Mouse (Mus musculus) myocyte (in vitro differentiated cells): ENCODE data around the gene Tbc1d32. TPM values are rescaled to one million over a fixed set of nuclear protein-coding genes. Genes with fewer than 3 reads are reported as not detected.
A peak's percentile ranks its signal among the peaks of the same experiment; 100 is the strongest.

Experiments
- H3K27me3 ChIP-seq: one replicate; pipeline ENCODE4 v1.6.1; 2011; ENCODE audit not compliant: control insufficient read depth, insufficient read depth, insufficient read length
- H3K36me3 ChIP-seq: one replicate; pipeline ENCODE4 v1.6.1; 2011; ENCODE audit not compliant: control insufficient read depth, insufficient read depth
- H3K4me2 ChIP-seq: one replicate; pipeline ENCODE4 v1.6.1; 2011; ENCODE audit warnings: low read depth, control low read depth
- H3K4me3 ChIP-seq: one replicate; pipeline ENCODE4 v1.5.1; 2011; ENCODE audit warnings: mild to moderate bottlenecking, control low read depth, moderate library complexity
- H3K79me2 ChIP-seq: one replicate; pipeline ENCODE4 v1.6.1; 2011; ENCODE audit not compliant: control insufficient read depth, insufficient read depth
- H3ac ChIP-seq: one replicate; pipeline ENCODE4 v1.6.1; 2011; ENCODE audit not compliant: control insufficient read depth, insufficient read length
- CEBPB ChIP-seq: IDR thresholded peaks from 2 replicates; pipeline ENCODE4 v1.6.1; 2011; ENCODE audit warnings: mild to moderate bottlenecking, moderate library complexity; ENCODE audit not compliant: poor library complexity, insufficient read depth, severe bottlenecking
- E2F4 ChIP-seq: IDR thresholded peaks from one replicate; pipeline ENCODE4 v1.6.1; 2011; ENCODE audit warnings: mild to moderate bottlenecking, control low read depth, moderate library complexity; ENCODE audit not compliant: insufficient read depth
- MAX ChIP-seq: IDR thresholded peaks from one replicate; pipeline ENCODE4 v1.6.1; 2011; ENCODE audit warnings: low read depth, mild to moderate bottlenecking, control low read depth
- MYOD1 ChIP-seq, 3 experiments: IDR thresholded peaks; one replicate each; pipeline ENCODE4 v1.6.1; 2011; ENCODE audit warnings: control low read depth in 2 of 3, low read depth in 2 of 3, mild to moderate bottlenecking in 2 of 3, moderate library complexity in 1 of 3; ENCODE audit not compliant: insufficient read length in 2 of 3, control insufficient read depth in 1 of 3
- MYOG ChIP-seq, 3 experiments: IDR thresholded peaks; one replicate each; pipeline ENCODE4 v1.6.1; 2011; ENCODE audit warnings: control low read depth in 2 of 3, low read depth in 2 of 3, mild to moderate bottlenecking in 2 of 3; ENCODE audit not compliant: insufficient read length in 2 of 3, control insufficient read depth in 1 of 3, insufficient read depth in 1 of 3
- POLR2A ChIP-seq: IDR thresholded peaks from one replicate; pipeline ENCODE4 v1.6.1; 2011; ENCODE audit warnings: low read depth, mild to moderate bottlenecking, control low read depth, moderate library complexity; ENCODE audit not compliant: insufficient read length
- POLR2AphosphoS2 ChIP-seq: IDR thresholded peaks from one replicate; pipeline ENCODE4 v1.6.1; 2011; ENCODE audit warnings: low read depth, control low read depth; ENCODE audit not compliant: insufficient read length
- REST ChIP-seq: IDR thresholded peaks from one replicate; pipeline ENCODE4 v1.6.1; 2011; ENCODE audit warnings: mild to moderate bottlenecking, control low read depth, moderate library complexity; ENCODE audit not compliant: insufficient read depth, insufficient read length
- SRF ChIP-seq: IDR thresholded peaks from one replicate; pipeline ENCODE4 v1.6.1; 2011; ENCODE audit warnings: low read depth; ENCODE audit not compliant: control insufficient read depth, insufficient read length
- TCF12 ChIP-seq: IDR thresholded peaks from one replicate; pipeline ENCODE4 v1.6.1; 2011; ENCODE audit warnings: mild to moderate bottlenecking, control low read depth; ENCODE audit not compliant: poor library complexity, insufficient read depth, severe bottlenecking
- TCF3 ChIP-seq: IDR thresholded peaks from one replicate; pipeline ENCODE4 v1.6.1; 2011; ENCODE audit warnings: low read depth, control low read depth; ENCODE audit not compliant: insufficient read length
- USF1 ChIP-seq: IDR thresholded peaks from one replicate; pipeline ENCODE4 v1.6.1; 2011; ENCODE audit warnings: low read depth, mild to moderate bottlenecking, control low read depth, moderate library complexity
- polyA plus RNA-seq: library from polyadenylated mRNA; unstranded; fragments of >200 nt; fragmentation: generic; extraction: Trizol; gene quantifications from one replicate; pipeline ENCODE4 v1.2.1, GENCODE M21; 2012; ENCODE audit warnings: missing spikeins

The Tbc1d32 gene
- polyA plus RNA-seq, 1 experiment = 1.0 TPM

DNA sequence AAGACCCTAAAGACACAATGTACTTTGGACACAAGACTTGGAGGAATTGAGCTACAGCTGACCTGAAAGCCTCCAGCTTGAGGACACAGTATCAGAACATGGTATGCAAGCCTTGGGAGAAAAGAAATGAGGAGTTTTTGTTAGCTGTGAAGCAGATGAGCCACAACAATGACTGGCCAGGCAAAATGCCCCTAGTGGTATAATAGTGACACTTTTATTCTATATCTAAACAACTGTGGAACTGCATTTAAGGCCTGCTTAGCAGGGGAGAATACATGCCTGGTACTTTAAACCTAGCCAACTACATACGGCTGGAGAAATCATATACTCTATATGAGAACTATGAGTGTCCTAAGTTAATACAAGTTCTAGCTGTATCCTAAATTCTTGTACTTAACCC is 101.5 kb downstream of the Tbc1d32 start:
- TF ChIP-seq POLR2A (no peak), TCF3 (no peak), CEBPB (no peak), USF1 (no peak), REST (no peak), MYOG (IDR thresholded peaks at IDR 0.05; ENCODE audit: control insufficient read depth in 1 of 3, insufficient read depth in 1 of 3, insufficient read length in 2 of 3, low read depth in 2 of 3) (no peak), SRF (no peak), POLR2AphosphoS2 (no peak), E2F4 (no peak), MYOD1 (IDR thresholded peaks at IDR 0.05; ENCODE audit: control insufficient read depth in 1 of 3, insufficient read length in 2 of 3, low read depth in 2 of 3) (no peak), TCF12 (no peak), MAX (no peak)

DNA sequence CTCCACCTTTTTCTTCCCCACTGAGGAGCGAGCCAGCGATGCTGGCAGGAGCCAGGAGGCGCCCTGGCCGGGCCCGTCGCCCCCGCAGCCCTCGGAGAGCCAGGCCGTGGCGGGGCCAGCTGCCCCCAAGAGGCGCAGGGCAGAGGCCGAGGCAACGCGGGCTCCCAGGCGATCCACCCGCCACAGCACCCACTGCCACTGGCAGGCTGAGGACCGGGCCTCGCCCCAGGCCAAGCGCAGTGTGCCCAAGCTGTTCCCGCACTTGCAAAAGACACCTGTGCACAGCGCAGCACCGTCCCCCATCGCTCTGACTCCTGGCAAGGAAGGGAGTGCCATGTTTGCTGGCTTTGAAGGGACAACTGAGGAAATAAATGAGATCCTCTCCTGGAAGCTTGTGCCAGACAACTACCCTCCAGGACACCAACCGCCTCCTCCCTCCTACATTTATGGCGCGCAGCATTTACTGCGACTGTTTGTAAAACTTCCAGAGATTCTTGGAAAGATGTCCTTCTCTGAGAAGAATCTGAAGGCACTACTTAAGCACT is 112.8 kb downstream of the Tbc1d32 start:
- no peak overlapping the region for H3K4me2 ChIP-seq
- no peaks in the 10 kb centered on the region for H3K27me3 ChIP-seq
- H3K79me2 ChIP-seq = no peaks in the 10 kb centered on the region
- no peak overlapping the region for H3ac ChIP-seq
- H3K36me3 ChIP-seq = no peaks in the 10 kb centered on the region
- no peak overlapping the region for H3K4me3 ChIP-seq
- TF ChIP-seq REST (no peak), POLR2AphosphoS2 (no peak), E2F4 (no peak), MAX (no peak), POLR2A (no peak), TCF3 (no peak), USF1 (no peak), SRF (no peak), CEBPB (no peak), MYOD1 (IDR thresholded peaks at IDR 0.05; ENCODE audit: control insufficient read depth in 1 of 3, insufficient read length in 2 of 3, low read depth in 2 of 3) (no peak), MYOG (IDR thresholded peaks at IDR 0.05; ENCODE audit: control insufficient read depth in 1 of 3, insufficient read depth in 1 of 3, insufficient read length in 2 of 3, low read depth in 2 of 3) (no peak), TCF12 (no peak)

More for the DNA sequence above, 101.5 kb downstream of the Tbc1d32 start:
- no peak overlapping the region for H3K4me2 ChIP-seq
- no peaks in the 10 kb centered on the region for H3K27me3 ChIP-seq
- no peak overlapping the region for H3ac ChIP-seq
- no peaks in the 10 kb centered on the region for H3K79me2 ChIP-seq
- H3K36me3 ChIP-seq = no peaks in the 10 kb centered on the region
- H3K4me3 ChIP-seq = no peak overlapping the region

DNA sequence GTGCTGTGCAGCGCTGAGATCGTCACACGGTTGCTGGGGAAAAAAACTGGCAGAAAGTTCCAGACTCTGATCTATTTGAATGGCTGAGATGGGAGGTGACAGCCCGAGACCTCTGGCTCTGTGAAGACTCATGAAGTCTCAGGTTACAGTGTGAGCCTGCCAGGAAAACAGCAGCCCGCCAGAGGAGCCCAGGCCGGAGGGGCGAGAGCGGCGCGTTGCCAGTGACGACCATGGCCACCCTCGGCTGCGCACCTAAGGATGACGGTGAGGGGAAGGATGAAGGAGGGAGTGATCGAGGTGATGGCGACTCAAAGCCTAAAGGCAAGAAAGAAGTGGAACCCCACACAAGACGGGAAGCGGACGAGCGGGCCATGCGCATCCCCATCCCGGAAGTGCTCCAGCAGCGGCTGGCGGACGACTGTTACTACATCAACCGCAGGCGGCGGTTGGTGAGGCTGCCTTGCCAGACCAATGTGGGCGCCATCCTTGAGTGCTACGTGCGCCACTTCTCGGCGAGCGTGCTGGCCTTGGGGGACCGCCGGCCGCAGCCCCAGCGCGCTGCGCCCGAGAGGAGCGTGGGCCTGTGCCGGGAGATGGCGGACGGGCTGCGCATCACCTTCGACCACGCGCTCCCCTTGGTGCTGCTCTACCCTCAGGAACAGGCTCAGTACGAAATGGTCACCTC is 113.4 kb downstream of the Tbc1d32 start:
- Histone ChIP-seq H3K27me3 (no peaks in the 10 kb centered on the region), H3K4me3 (no peak overlapping the region), H3ac (no peak overlapping the region), H3K36me3 (no peaks in the 10 kb centered on the region), H3K4me2 (peak overlapping the region; percentile 42), H3K79me2 (no peaks in the 10 kb centered on the region)
- no peak for TF ChIP-seq CEBPB
- TF ChIP-seq POLR2A = no peak
- TF ChIP-seq POLR2AphosphoS2 = no peak
- no peak for TF ChIP-seq TCF3
- no peak for TF ChIP-seq MYOG (IDR thresholded peaks at IDR 0.05; ENCODE audit: control insufficient read depth in 1 of 3, insufficient read depth in 1 of 3, insufficient read length in 2 of 3, low read depth in 2 of 3)
- no peak for TF ChIP-seq MYOD1 (IDR thresholded peaks at IDR 0.05; ENCODE audit: control insufficient read depth in 1 of 3, insufficient read length in 2 of 3, low read depth in 2 of 3)
- TF ChIP-seq E2F4 = no peak
- TF ChIP-seq USF1 = no peak

DNA sequence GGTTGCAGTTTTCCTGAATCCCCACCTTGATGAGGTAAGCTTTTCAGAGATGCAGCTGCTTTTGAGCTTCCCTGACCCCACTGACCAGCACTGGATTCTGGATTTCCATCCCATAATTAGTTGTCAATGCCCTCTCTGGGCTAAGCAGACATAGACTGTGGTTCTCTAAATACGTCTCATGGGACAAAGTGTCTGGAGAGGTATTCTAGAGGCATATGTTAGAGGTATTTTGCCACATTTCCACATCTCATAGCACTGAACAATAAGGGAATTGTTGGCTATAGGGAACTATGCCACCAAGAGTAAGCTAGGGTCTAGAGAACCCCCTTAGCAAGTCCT is 121.5 kb downstream of the Tbc1d32 start:
- no peak overlapping the region for H3ac ChIP-seq
- H3K36me3 ChIP-seq = no peaks in the 10 kb centered on the region
- no peak overlapping the region for H3K4me2 ChIP-seq
- TF ChIP-seq CEBPB = no peak
- TF ChIP-seq SRF = no peak
- no peak for TF ChIP-seq TCF12
- TF ChIP-seq E2F4 = no peak
- no peak for TF ChIP-seq TCF3
- TF ChIP-seq MYOG (IDR thresholded peaks at IDR 0.05; ENCODE audit: control insufficient read depth in 1 of 3, insufficient read depth in 1 of 3, insufficient read length in 2 of 3, low read depth in 2 of 3) = no peak
- TF ChIP-seq MAX = no peak
- no peaks in the 10 kb centered on the region for H3K27me3 ChIP-seq
- no peak overlapping the region for H3K4me3 ChIP-seq
- H3K79me2 ChIP-seq = no peaks in the 10 kb centered on the region
